Mouse (Mus musculus): ENCODE measurements around the gene Myo5c.

The Myo5c gene

DNA sequence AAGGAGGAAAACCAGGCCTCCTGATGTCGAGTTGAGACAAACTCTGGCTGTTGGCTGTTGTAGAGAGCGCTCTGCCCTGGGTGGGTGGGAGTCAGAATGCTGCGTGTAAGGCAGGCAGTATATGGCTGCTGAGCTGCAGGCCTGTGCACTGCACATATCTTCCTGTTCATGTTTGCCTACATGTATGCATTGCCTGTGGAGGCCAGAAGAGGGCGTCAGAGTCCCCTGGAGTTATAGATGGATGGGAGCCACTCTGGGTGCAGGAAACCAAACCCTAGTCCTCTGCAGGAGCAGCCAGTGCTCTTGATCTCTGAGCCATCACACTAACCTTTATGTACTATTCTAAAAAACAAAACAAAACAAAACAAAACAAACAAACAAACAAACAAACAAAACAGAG is 102.6 kb downstream of the Myo5c start:
- DNase-seq, result no peak

DNA sequence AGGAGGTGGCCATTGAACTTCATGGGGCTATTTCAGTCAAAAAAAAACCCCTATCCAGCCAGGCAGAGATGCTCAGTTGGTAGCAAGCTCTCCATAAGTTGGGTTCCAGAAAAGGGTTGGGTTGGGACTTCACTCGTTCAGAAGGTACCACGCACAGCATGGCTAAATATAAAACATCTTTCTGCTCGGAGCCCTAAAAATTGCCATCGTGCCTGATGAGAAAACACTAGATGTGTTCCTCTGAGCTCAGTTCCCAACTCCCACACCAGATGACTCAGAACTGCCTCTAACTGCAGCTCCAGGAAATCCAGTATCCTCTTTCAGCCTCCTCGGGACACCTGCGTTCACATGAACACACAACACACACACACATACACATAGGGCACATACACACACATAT is 106.2 kb downstream of the Myo5c start:
- no peak for DNase-seq

DNA sequence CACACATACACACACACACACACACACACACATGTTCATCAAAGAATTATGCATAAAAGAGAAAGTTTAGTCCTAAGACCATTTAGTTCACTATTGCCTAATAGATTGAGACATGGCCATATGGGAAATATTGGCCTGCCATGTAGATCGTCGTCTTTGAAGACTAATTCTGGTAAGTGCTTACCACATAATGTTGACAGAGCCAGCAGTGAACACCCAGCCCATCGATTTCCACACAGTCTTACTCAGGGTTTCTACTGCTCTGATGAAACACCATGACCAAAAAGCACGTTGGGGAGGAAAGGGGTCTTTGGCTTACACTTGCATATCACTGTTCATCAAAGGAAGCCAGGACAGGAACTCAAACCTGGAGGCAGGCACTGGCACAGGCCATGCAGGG is 110.6 kb downstream of the Myo5c start:
- DNase-seq, result no peak

DNA sequence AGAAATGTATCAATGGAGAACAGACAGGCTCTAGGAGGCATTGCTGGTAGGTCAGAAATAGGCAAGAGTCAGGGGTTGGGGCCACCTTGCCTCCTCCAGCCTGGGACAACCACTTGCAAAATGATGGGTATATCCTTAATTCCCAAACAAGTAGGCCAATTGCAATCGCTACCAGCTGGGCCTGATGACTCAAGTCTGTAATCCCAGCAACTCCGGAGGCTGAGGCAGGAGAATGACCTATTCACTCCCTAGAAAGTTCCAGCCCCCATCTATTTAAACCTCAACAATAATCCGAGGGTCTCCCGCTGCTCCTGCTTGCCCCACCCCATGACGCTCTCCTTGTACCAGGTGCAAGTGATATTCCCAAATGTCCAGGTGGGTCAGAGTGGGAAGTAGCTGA is 115.6 kb downstream of the Myo5c start, which contains the start of gene Bcl2l10:
TSS of gene Bcl2l10 (plus strand) at position 301 of the 400 bp plus-strand sequence.
- no peak for DNase-seq

DNA sequence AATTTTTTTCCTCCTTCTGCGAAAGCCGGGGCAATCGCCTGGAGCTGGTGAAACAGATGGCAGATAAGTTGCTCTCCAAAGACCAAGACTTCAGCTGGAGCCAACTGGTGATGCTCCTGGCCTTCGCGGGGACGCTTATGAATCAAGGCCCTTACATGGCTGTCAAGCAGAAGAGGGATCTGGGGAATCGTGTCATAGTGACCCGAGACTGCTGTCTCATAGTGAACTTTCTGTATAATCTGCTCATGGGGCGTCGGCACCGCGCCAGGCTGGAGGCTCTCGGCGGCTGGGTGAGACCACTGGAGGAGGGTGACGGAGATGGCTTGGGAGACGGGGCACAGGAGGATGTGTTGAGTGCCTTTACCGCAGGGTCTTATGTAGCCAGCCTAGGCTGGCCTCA is 116.2 kb downstream of the Myo5c start:
- DNase-seq, result no peak

DNA sequence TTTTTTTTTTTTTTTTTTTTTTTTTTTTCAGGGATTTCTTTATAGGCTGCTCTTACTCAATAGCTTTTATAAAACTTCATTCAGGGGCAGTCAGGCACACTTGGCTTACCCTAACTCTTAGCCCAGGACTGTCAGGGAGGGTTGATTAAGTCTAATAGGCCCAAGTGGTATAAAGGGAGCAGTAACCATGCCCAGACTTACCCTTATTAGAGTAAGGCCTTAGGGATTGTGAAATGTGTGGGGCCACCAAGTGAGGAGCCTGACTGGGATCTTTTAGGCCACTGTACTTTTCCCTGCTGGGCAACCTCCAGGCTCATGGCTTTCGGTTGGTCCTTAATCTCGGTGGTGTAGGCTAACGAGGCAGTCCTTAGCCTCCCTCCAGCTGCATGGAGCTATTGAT is 116.8 kb downstream of the Myo5c start:
- DNase-seq, result no peak

DNA sequence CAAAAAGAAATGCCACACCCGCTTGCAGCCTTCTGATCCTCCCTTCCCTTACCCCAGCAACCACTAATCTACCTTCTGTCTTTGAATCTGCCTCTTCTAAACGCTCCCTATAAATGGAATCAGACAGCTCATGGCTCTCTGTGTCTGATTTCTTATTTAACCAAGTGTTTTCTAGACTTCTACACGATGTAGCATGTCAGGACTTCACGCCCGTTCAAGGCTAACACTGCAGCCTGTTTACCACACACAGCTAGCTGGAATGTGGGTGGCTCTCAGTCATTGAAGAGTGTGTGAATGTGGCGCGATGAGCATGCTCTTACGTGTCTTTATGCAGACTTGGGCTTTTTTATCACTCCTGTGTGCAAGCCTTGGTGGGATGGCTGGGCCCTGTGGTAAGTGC is 121.3 kb downstream of the Myo5c start:
- no peak for DNase-seq

All from kidney, adult 9 months (tissue).